Mouse (Mus musculus): ENCODE results near the gene Rplp1. TPM values are rescaled to one million over a fixed set of nuclear protein-coding genes. Genes with fewer than 3 reads are reported as not detected.
A peak's percentile ranks its signal among the peaks of the same experiment; 100 is the strongest.

Rplp1 gene
- 776 and 823 TPM in 2 replicates for polyA plus RNA-seq (2016; fragmentation: Nextera tagmentation; extraction: Ambion mirVana)

DNA sequence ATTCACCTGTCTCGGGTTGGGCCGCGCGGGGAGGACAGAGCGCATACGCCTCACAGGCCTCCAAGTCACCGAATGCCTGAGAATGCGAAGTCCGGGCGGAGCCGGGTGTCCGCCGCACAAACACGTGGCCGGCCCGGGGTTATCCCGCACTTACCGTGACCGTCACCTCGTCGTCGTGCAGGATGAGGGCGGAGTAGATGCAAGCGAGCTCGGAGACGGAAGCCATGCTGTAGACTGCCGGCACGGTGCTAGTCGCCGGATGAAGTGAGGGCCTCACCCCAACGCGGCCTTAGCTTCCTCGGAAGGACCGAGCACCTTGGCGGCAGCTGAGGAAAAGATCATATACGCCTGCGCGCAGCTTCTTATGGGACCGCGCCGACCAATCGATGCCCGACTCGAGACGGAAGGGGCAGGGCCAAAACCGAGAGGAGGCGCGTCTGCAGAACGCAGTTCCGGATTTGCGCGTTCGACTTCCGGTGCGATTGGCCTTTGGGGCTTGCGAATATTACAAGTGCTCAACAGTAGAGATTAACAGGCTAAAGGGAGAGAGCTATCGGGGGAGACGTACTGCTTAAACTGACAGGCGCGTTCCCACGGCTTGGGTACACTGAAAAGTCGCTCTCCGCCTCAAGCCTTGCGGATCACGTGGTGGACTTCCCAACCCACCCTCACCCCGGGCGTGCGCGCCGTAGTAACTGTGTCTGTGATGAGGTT lies at the start of gene Rplp1:
Rplp1 (minus strand) TSS at position 340 of the 714 bp plus-strand sequence.
- no peaks in the 10 kb centered on the region for H3K9me3 ChIP-seq
- H3K36me3 ChIP-seq: peaks cover 31% of the 10 kb centered on the region
- peaks cover 17% of the 10 kb centered on the region for H3K4me1 ChIP-seq
- peak within 1 kb of the TSS; percentile 83 for H3K9ac ChIP-seq
- no peaks in the 10 kb centered on the region for H3K27me3 ChIP-seq (replicated peaks)
- WGBS: under 1% methylated on average over 70 of the region's 70 CpGs
- ATAC-seq (ENCODE audit: low FRiP score, low read depth): peak; percentile 96
- peak within 1 kb of the TSS; percentile 87 for H3K4me2 ChIP-seq (replicated peaks)
- H3K4me3 ChIP-seq: peak within 1 kb of the TSS; percentile 81
- H3K27ac ChIP-seq: peak within 1 kb of the TSS; percentile 63

DNA sequence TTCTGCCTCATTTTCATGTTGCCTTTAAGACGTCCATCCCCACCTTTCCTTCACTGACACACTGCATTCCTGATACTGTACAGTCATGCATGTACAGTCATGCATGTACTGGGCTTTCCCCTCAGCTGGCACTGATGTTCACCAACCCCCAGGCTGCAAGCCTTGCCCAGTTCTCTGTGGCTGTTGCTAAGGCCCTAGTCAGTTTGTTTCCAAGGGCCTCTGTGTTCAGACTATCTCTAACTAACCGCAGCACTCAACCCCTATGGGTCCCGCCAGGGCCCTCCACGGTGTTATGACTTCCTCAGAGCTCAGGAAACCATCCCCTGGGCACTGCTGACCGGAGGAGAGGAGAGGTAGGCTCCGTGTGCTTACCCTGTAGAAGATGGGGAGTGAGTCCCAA lies 49.0 kb upstream of the Rplp1 start:
- no peaks in the 10 kb centered on the region for H3K4me1 ChIP-seq
- WGBS: 83% methylated on average over 6 of the region's 6 CpGs
- no peak overlapping the region for H3K9ac ChIP-seq
- H3K36me3 ChIP-seq: no peaks in the 10 kb centered on the region
- H3K9me3 ChIP-seq: no peaks in the 10 kb centered on the region
- no peaks in the 10 kb centered on the region for H3K27me3 ChIP-seq (replicated peaks)
- no peak overlapping the region for H3K4me2 ChIP-seq (replicated peaks)
- no peak overlapping the region for H3K27ac ChIP-seq
- no peak overlapping the region for H3K4me3 ChIP-seq
- no peak for ATAC-seq (ENCODE audit: low FRiP score, low read depth)

DNA sequence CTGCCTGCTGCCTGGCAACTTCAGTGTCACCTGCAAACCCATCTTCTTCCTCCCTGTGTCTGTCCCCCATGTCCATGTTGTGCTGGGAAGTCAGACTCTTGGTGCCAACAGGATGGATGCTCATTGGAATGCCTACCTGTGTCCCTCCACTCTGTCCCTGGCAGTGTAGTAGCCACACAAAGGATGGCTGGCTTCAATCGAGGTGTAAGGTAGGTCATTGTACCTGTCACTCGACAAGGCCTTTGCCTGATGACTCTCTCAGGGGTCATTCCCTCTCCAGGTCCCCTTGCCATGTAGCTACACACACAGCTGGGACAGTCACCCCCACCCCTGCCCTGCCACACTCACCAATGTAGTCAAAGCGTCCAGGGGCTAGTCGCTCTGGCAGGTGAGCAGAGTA lies 46.8 kb upstream of the Rplp1 start:
- ATAC-seq (ENCODE audit: low FRiP score, low read depth): no peak
- Histone ChIP-seq H3K4me2 (replicated peaks) (no peak overlapping the region), H3K27ac (no peak overlapping the region), H3K9ac (no peak overlapping the region), H3K4me3 (no peak overlapping the region), H3K9me3 (no peaks in the 10 kb centered on the region), H3K4me1 (no peaks in the 10 kb centered on the region), H3K36me3 (no peaks in the 10 kb centered on the region), H3K27me3 (replicated peaks) (no peaks in the 10 kb centered on the region)
- 82% methylated on average over 4 of the region's 4 CpGs for WGBS

- no peaks in the 10 kb centered on the region for H3K27me3 ChIP-seq (replicated peaks)
- H3K36me3 ChIP-seq: no peaks in the 10 kb centered on the region
- H3K27ac ChIP-seq: no peak overlapping the region
- no peaks in the 10 kb centered on the region for H3K9me3 ChIP-seq
- no peak for ATAC-seq (ENCODE audit: low FRiP score, low read depth)
- no peak overlapping the region for H3K4me2 ChIP-seq (replicated peaks)
- H3K4me1 ChIP-seq: no peaks in the 10 kb centered on the region
- H3K4me3 ChIP-seq: no peak overlapping the region
- WGBS: 76% methylated on average over 5 of the region's 5 CpGs
- no peak overlapping the region for H3K9ac ChIP-seq
Measured at GRCm38 (mm10) chr9:61960753-61961152, 46.4 kb upstream of the Rplp1 start.

GRCm38 (mm10) chr9:61959921-61960569 lies 45.7 kb upstream of the Rplp1 start:
- H3K27ac ChIP-seq: no peak overlapping the region
- H3K4me2 ChIP-seq (replicated peaks): no peak overlapping the region
- H3K4me1 ChIP-seq: no peaks in the 10 kb centered on the region
- ATAC-seq (ENCODE audit: low FRiP score, low read depth): no peak
- 88% methylated on average over 1 of the region's 1 CpGs for WGBS
- H3K36me3 ChIP-seq: no peaks in the 10 kb centered on the region
- no peak overlapping the region for H3K4me3 ChIP-seq
- no peaks in the 10 kb centered on the region for H3K27me3 ChIP-seq (replicated peaks)
- no peak overlapping the region for H3K9ac ChIP-seq
- no peaks in the 10 kb centered on the region for H3K9me3 ChIP-seq

GRCm38 (mm10) chr9:61954707-61955106 lies 40.4 kb upstream of the Rplp1 start:
- Histone ChIP-seq H3K4me3 (no peak overlapping the region), H3K36me3 (no peaks in the 10 kb centered on the region), H3K4me2 (replicated peaks) (no peak overlapping the region), H3K9me3 (no peaks in the 10 kb centered on the region), H3K27me3 (replicated peaks) (no peaks in the 10 kb centered on the region), H3K9ac (no peak overlapping the region), H3K27ac (no peak overlapping the region), H3K4me1 (no peaks in the 10 kb centered on the region)
- no peak for ATAC-seq (ENCODE audit: low FRiP score, low read depth)

DNA sequence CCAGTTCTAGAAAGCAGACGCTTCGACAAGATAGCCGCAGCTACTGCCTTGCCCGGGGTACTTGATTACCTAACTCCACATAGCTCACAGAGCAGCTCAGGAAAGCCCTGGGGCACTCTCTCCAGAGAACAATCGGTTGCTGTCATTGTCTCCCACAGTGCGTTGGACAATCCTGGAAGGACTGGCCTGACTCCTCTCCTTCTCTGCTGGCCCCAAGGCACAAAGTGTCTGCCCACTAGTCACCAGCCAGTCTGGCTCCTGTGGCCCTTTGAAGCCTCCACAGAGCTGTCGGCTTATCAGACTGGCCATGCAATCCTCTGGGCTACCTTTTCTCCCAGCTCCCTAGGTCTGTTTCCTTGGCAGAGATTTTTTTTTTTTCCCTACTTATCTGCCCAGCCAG lies 37.9 kb upstream of the Rplp1 start:
- no peak for ATAC-seq (ENCODE audit: low FRiP score, low read depth)
- no peak overlapping the region for H3K4me3 ChIP-seq
- no peak overlapping the region for H3K4me2 ChIP-seq (replicated peaks)
- H3K9me3 ChIP-seq: no peaks in the 10 kb centered on the region
- no peak overlapping the region for H3K9ac ChIP-seq
- H3K4me1 ChIP-seq: peaks cover 9% of the 10 kb centered on the region
- H3K36me3 ChIP-seq: no peaks in the 10 kb centered on the region
- WGBS: 51% methylated on average over 7 of the region's 7 CpGs
- H3K27me3 ChIP-seq (replicated peaks): no peaks in the 10 kb centered on the region
- no peak overlapping the region for H3K27ac ChIP-seq

DNA sequence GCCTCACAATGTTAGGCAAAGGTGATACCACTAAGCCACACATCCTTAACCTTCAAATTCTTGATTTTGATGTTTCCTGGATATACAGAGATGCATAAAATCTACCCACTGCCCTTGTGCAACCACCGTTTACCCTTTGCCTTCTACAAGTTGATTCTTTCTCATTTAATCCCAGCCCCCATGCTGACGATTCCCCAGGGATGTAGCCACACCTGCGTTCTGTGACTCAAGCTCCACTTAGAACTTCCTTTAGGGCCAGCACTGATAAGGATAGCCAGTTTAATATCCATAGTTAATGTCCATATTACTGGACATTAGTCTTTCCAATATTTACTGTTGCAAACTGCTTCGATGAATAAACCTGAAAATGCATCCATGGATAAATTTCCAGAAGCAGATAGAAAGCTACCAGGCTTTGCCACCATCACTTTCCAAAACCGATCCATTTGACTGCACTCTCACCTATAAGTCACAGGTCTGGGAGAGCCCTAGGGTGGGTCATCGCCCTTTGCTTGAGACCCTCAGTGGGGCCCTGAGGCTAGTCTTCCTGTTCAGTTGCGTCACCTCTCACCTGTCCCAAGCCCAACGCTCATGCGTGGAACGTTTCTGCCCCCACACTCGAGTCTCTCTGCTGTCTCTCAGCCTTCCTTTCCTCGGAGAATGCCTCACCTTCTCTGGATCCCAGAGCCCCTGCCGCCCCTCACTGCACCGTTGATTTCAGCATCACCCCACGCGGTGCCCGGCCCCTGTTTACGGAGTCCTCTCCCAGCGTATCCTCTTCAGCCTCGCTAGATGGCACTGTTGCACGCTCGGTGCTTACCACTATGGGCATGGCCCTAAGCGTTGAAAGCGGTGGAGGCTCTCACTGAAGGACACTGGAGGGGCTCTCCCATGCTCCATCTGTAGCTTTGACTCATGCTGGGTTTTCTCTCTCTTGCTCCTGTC lies 33.3 kb upstream of the Rplp1 start:
- H3K27me3 ChIP-seq (replicated peaks): no peaks in the 10 kb centered on the region
- peak overlapping the region; percentile 45; the same call in 1 of the 2 replicates for H3K9ac ChIP-seq
- H3K27ac ChIP-seq: no peak overlapping the region
- ATAC-seq (ENCODE audit: low FRiP score, low read depth): peak; percentile 74
- 9% methylated on average over 24 of the region's 24 CpGs for WGBS
- peak overlapping the region; percentile 76 for H3K4me3 ChIP-seq
- H3K4me2 ChIP-seq (replicated peaks): peak overlapping the region; percentile 97
- H3K4me1 ChIP-seq: peaks cover 19% of the 10 kb centered on the region
- H3K9me3 ChIP-seq: no peaks in the 10 kb centered on the region
- peaks cover 2% of the 10 kb centered on the region; the same call in 1 of the 2 replicates for H3K36me3 ChIP-seq

- H3K4me1 ChIP-seq: peaks cover 19% of the 10 kb centered on the region
- peak within 1 kb of the TSS; percentile 76 for H3K4me3 ChIP-seq
- peak within 1 kb of the TSS; percentile 77 for H3K9ac ChIP-seq
- H3K27ac ChIP-seq: no peak within 1 kb of the TSS
- H3K4me2 ChIP-seq (replicated peaks): peak within 1 kb of the TSS; percentile 97
- H3K36me3 ChIP-seq: peaks cover 7% of the 10 kb centered on the region; the same call in 1 of the 2 replicates
- ATAC-seq (ENCODE audit: low FRiP score, low read depth): peak; percentile 91
- no peaks in the 10 kb centered on the region for H3K27me3 ChIP-seq (replicated peaks)
- WGBS: under 1% methylated on average over 44 of the region's 44 CpGs
- H3K9me3 ChIP-seq: no peaks in the 10 kb centered on the region
Measured at GRCm38 (mm10) chr9:61946623-61947401, 32.5 kb upstream of the Rplp1 start, which contains the start of gene Kif23. Gene Kif23 (minus strand): TSS chr9:61946774.

DNA sequence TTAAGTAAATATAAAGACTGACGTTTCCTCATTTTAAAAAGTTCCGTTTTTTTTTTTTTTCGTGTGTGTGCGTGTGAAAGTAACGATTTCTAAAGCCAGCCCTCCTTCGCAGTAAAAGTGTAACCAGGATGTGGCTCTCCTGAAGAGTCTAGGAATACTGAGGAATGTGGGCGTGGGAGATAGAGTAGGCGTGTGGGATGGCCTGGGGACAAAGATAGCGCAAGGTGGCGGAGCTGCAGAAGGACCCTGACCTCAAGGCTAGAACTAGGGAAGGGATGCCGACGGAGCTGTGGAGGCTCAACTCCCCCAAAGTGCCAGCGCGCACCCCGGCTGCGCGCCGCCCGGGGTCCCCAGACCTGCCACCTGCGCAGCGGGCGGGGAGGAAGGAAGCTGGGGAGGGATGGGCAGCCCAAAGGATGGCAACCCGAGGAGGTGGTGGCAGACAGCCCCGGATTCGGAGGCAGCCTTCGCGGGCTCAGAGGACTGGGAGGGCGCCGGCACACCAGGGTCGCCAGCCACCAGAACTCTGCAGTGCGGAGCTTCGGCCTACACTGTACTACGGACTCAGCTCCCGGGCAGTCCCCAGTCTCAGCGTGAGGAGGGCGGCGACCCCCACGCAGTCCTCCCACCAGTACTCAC lies 31.8 kb upstream of the Rplp1 start:
- Histone ChIP-seq H3K4me3 (peak overlapping the region; percentile 76), H3K4me1 (peaks cover 19% of the 10 kb centered on the region), H3K36me3 (peaks cover 10% of the 10 kb centered on the region), H3K9ac (peak overlapping the region; percentile 77), H3K9me3 (no peaks in the 10 kb centered on the region), H3K4me2 (replicated peaks) (peak overlapping the region; percentile 97), H3K27me3 (replicated peaks) (no peaks in the 10 kb centered on the region), H3K27ac (no peak overlapping the region)
- under 1% methylated on average over 38 of the region's 38 CpGs for WGBS
- ATAC-seq (ENCODE audit: low FRiP score, low read depth): peak; percentile 90

- 94% methylated on average over 3 of the region's 3 CpGs for WGBS
- H3K9me3 ChIP-seq: no peaks in the 10 kb centered on the region
- peaks cover 7% of the 10 kb centered on the region; the same call in 1 of the 2 replicates for H3K4me1 ChIP-seq
- no peak overlapping the region for H3K9ac ChIP-seq
- H3K4me2 ChIP-seq (replicated peaks): no peak overlapping the region
- H3K27me3 ChIP-seq (replicated peaks): no peaks in the 10 kb centered on the region
- no peak overlapping the region for H3K27ac ChIP-seq
- no peak overlapping the region for H3K4me3 ChIP-seq
- peaks cover 41% of the 10 kb centered on the region for H3K36me3 ChIP-seq
- no peak for ATAC-seq (ENCODE audit: low FRiP score, low read depth)
Measured at GRCm38 (mm10) chr9:61941054-61941453, 26.7 kb upstream of the Rplp1 start.
